Mouse (Mus musculus): ENCODE results near the gene Fut2. TPM values are rescaled to one million over a fixed set of nuclear protein-coding genes. Genes with fewer than 3 reads are reported as not detected.
"Not testable (repeated sequence)": the region's sequence is repeated elsewhere in the genome, so short reads cannot be mapped to it uniquely, and the experiment has no call there.

Gene Fut2
- total RNA-seq, 2 experiments from 2014 or later, result 0.12 TPM; not detected in 1

DNA sequence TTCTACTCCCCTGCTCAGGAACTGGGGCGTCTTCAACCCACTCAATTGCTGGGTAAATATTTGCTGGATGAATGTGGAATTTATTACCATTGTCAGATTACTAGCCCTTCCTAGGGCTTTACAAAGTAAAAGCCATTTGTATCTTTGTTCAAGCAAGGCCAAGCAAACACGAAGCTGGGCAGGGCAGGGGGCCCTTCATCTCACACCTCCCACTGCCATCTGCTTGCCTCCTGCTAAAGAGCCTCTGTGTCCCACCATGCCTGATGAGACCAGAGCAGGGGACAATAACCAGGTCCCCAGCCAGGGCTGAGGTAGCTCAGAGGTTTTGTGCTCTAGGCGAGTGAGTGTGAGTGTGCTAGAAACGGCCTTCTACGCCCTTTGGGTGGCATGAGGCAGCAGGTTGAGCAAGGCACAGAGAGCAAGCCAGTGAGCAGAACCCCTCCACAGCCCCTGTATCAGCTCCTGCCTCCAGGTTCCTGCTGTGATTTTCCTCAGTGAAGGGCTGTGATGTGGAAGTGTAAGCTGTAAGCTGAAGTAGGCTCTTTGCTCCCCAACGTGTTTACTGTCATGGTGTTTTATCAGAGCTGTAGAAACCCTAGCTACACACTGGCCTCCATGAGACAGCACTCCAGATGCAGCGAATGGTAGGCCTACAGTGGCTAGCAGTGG lies 11.6 kb upstream of the Fut2 start:
- DNase-seq (ENCODE audit: low spot score in 2 of 2), result no peak

DNA sequence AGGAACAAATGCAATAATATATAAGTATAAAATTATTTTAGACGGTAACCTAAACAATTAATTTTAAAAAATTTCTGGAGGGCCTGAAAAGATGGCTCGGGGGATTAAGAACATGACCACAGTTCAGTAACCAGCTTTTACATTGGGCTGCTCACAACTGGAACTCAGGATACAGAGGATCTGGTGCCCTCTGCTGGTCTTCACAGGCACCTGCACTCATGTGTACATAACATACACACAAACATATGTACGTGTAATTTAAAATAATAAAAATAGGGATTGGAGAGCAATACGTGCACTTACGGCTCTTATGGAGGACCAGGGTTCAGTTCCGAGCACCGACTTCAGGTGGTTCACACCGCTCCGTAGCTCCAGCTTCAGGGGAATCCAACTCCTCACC lies 2.7 kb upstream of the Fut2 start:
- no peak for DNase-seq (ENCODE audit: low spot score in 2 of 2)

- DNase-seq (ENCODE audit: low spot score in 2 of 2), result peak in 1 of 2 experiments; percentile 67
These were observed 1.6 kb upstream of the Fut2 start for GRCm38 (mm10) chr7:45667761-45668160.

- no peak for DNase-seq (ENCODE audit: low spot score in 2 of 2)
These were observed 673 bp downstream of the Fut2 start for GRCm38 (mm10) chr7:45665303-45666138.

DNA sequence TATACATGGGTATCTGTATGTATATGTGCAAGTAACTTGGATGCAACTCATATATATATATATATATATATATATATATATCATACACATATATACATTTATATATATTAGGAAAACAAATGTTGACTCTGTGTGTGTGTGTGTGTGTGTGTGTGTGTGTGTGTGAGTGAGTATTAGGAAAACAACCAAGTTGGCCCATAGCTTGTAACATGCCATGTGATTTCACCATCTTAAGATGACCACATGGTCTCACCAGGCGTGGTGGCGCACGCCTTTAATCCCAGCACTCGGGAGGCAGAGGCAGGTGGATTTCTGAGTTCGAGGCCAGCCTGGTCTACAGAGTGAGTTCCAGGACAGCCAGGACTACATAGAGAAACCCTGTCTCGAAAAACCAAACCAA lies 4.5 kb downstream of the Fut2 start:
- DNase-seq (ENCODE audit: low spot score in 2 of 2), result not testable (repeated sequence)

- DNase-seq (ENCODE audit: low spot score in 2 of 2), result no peak
These were observed 5.3 kb downstream of the Fut2 start for GRCm38 (mm10) chr7:45660746-45661478.

- DNase-seq (ENCODE audit: low spot score in 2 of 2), result no peak
These were observed 11.7 kb downstream of the Fut2 start for GRCm38 (mm10) chr7:45654424-45655047.

- not testable (repeated sequence) for DNase-seq (ENCODE audit: low spot score in 2 of 2)
These were observed 15.7 kb downstream of the Fut2 start for GRCm38 (mm10) chr7:45650484-45650883.

DNA sequence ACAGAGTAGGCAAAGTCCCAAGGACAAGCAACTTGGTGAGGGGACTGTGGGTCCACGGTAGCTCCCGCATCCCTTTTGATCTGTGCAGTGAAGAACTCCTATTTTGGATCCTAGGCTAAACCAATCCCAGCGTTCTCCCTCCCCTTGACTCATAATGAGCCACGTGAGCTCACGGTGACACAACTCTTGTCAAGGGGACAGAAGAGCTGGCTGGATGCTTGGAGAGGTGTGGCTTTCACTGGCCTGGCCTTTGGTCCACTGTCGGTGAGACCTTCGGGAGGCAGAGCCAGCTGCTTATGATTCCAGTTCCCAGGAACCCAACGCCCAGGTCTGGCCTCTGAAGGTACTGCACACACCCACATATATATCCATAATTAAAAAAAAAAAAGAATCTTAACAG lies 16.8 kb downstream of the Fut2 start:
- no peak for DNase-seq (ENCODE audit: low spot score in 2 of 2)

- no peak for DNase-seq (ENCODE audit: low spot score in 2 of 2)
These were observed 19.5 kb downstream of the Fut2 start for GRCm38 (mm10) chr7:45646671-45647070.

- DNase-seq (ENCODE audit: low spot score in 2 of 2), result no peak
These were observed 20.6 kb downstream of the Fut2 start for GRCm38 (mm10) chr7:45645591-45645971.

- no peak for DNase-seq (ENCODE audit: low spot score in 2 of 2)
These were observed 21.2 kb downstream of the Fut2 start for GRCm38 (mm10) chr7:45644872-45645590.

DNA sequence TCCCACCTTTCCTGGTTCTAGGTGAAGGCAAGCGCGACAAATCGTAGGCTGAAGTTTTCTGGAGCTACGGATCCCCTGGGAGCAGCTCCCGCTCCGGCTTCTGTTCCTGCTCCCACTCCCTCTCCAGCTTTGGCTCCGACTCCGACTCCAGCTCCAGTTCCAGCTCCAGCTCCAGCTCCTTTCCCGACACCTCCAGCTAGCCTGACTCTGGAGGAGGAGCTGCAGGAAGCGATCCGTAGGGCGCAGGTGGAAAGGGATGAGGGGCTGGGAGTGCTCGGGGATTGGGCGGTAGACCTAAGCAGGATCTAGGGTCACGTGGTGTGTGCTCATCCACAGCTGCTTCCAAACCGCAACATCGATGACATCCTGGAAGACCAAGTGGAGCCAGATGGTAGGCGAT lies 22.0 kb downstream of the Fut2 start:
- peak; percentile 50 to 67 for DNase-seq (ENCODE audit: low spot score in 2 of 2)

DNA sequence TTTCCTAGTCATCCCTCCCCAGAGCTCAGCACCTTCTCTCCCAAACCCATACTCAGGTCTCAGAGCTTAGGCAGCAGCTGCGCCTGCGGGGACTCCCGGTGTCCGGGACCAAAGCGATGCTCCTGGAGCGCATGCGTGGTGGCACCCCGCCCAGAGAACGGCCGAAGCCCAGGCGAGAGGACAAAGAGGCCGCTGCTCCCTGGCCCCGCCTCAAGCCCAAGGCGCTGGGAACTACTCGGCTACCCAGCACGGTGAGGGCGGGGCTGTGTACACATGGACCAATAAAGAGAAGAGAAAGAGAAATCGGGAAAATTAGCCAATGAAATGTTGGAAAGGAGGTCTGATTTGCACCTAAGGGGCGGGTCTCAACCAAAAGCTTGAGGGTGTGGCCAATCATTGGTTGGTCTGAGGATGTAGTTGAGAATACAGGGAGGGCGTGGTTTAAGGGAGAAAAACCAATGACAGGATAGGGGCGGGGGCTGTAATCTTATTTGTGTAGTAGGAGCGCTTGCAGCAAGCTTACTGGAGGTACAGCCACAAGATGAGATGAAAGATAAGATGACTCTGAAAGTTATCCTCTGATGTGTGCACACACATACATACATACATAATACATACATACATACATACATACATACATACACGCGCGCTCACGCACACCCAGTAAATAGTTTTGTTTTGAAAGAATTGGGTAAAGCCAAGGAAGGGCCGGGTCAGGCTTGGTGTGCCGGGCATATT lies 22.6 kb downstream of the Fut2 start:
- DNase-seq (ENCODE audit: low spot score in 2 of 2), result peak; percentile 85 to 94

- no peak for DNase-seq (ENCODE audit: low spot score in 2 of 2)
These were observed 23.5 kb downstream of the Fut2 start for GRCm38 (mm10) chr7:45642503-45643255.

DNA sequence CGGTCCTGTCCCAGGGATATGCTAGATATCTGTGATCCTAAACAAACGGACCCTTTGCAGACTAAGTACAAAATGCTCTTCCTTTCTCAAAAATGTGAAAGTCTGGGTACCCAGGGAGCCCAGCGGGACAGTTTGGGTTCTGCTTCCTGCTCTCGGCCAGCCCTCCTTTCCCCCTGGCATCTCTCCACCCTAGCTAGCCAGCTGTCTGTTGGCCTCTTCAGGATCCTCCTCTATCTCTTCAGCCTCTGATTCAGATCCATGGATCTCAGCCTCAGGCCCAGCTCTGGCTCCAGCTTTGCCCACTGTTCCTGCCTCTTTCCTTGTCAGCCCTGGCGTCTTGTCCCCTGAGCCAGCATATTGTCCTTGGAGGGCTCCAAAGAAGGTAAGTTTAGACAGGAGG lies 24.1 kb downstream of the Fut2 start:
- DNase-seq (ENCODE audit: low spot score in 2 of 2), result no peak

- DNase-seq (ENCODE audit: low spot score in 2 of 2), result no peak
These were observed 24.7 kb downstream of the Fut2 start for GRCm38 (mm10) chr7:45641391-45642040.

DNA sequence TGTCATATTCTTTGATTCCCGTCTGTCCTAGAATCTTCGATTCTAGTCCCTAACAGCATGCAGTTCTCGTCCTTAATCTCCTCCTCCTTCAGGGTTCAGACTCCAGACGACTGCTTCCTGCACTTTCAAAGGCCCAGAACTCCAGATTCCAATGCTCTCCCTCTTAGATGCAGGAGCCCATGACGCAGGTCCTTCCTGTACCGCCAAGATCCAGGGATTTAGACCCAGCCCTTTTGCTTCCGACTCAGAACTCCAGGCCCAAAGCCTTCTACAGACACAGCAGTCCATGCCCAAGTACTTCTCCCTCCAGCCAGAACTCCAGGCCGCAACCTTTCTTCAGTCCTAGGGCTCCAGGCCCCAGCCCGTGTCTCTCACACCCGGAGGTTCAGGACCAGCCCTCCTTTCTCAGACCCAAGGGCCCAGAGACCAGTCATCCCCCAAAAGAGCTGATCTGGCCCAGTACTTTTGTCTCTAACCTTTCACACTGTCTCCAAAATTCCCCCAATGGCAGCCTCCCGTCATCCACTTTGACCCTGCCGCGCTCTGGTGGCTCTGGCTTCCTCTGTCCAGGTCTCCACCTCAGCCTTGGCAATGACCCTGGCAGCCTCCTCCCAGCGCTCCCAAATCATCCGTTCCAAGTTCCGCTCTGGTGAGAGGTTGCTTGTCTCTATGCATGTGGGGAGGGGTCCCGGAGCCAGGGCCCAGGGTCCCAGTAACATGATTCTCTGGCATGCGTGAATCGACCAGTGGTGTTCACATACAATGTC lies 25.8 kb downstream of the Fut2 start:
- DNase-seq (ENCODE audit: low spot score in 2 of 2), result no peak

Measured in layer of hippocampus, adult 18-20 months (tissue).